Mouse (Mus musculus): Measurements from ENCODE around the gene 4930578C19Rik. TPM values are rescaled to one million over a fixed set of nuclear protein-coding genes. Genes with fewer than 3 reads are reported as not detected.

Gene 4930578C19Rik
- polyA plus RNA-seq (2015; fragmentation: Nextera tagmentation; extraction: Ambion mirVana) = not detected in 2 replicates

GRCm38 (mm10) chrX:18461198-18461601, at the start of gene 4930578C19Rik:
Gene 4930578C19Rik (minus strand): TSS chrX:18461397.
- Histone ChIP-seq H3K36me3 (replicated peaks; ENCODE audit: insufficient read depth, low read length) (no peaks in the 10 kb centered on the region), H3K27ac (ENCODE audit: low read depth) (no peak within 1 kb of the TSS), H3K4me1 (ENCODE audit: insufficient read depth) (no peaks in the 10 kb centered on the region), H3K9ac (replicated peaks) (no peak within 1 kb of the TSS), H3K27me3 (ENCODE audit: insufficient read depth, low read length) (no peaks in the 10 kb centered on the region), H3K4me2 (ENCODE audit: low read depth, low read length) (no peak within 1 kb of the TSS), H3K9me3 (ENCODE audit: low read length) (no peaks in the 10 kb centered on the region), H3K4me3 (ENCODE audit: low read depth, low read length) (no peak within 1 kb of the TSS)
- TF ChIP-seq EP300 (IDR thresholded peaks at IDR 0.05; ENCODE audit: low read depth) = no peak
- no peak for DNase-seq
- WGBS (ENCODE audit: insufficient replicate concordance) = 55% methylated on average over 8 of the region's 8 CpGs
- ATAC-seq = no peak

GRCm38 (mm10) chrX:18467690-18468089, 6.5 kb upstream of the 4930578C19Rik start:
- H3K36me3 ChIP-seq (replicated peaks; ENCODE audit: insufficient read depth, low read length) = no peaks in the 10 kb centered on the region
- no peak overlapping the region for H3K4me3 ChIP-seq (ENCODE audit: low read depth, low read length)
- no peak overlapping the region for H3K27ac ChIP-seq (ENCODE audit: low read depth)
- ATAC-seq (no peak), DNase-seq (no peak)
- H3K9ac ChIP-seq (replicated peaks) = no peak overlapping the region
- H3K9me3 ChIP-seq (ENCODE audit: low read length) = no peaks in the 10 kb centered on the region
- no peak for TF ChIP-seq EP300 (IDR thresholded peaks at IDR 0.05; ENCODE audit: low read depth)
- no peak for TF ChIP-seq CTCF (IDR thresholded peaks at IDR 0.05; ENCODE audit: low read depth)
- WGBS (ENCODE audit: insufficient replicate concordance) = 28% methylated on average over 1 of the region's 1 CpGs
- no peaks in the 10 kb centered on the region for H3K27me3 ChIP-seq (ENCODE audit: insufficient read depth, low read length)
- H3K4me1 ChIP-seq (ENCODE audit: insufficient read depth) = no peaks in the 10 kb centered on the region
- H3K4me2 ChIP-seq (ENCODE audit: low read depth, low read length) = no peak overlapping the region

DNA sequence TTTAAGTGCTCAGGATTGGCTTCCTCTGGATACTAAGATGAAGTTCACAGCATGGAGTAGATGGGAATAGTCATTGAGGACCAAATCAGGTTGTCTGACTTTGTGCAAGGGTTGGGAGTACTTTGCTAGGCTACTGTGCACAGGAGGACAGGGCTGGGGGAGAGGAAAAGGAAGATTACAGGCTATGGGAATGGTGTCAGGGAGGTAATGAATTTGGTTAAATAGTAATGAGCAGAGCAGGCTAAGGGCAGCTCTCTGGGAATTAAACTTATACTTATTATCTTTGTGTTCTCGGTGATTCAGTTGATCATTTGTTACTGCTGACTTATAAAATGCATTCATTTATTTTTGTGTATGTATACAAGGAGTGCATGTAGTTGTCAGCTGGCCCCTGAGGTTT, 1.7 kb upstream of the 4930578C19Rik start:
- no peak for ATAC-seq
- Histone ChIP-seq H3K4me3 (ENCODE audit: low read depth, low read length) (no peak overlapping the region), H3K27ac (ENCODE audit: low read depth) (no peak overlapping the region), H3K4me1 (ENCODE audit: insufficient read depth) (no peaks in the 10 kb centered on the region), H3K9ac (replicated peaks) (no peak overlapping the region), H3K4me2 (ENCODE audit: low read depth, low read length) (no peak overlapping the region), H3K9me3 (ENCODE audit: low read length) (no peaks in the 10 kb centered on the region), H3K36me3 (replicated peaks; ENCODE audit: insufficient read depth, low read length) (no peaks in the 10 kb centered on the region), H3K27me3 (ENCODE audit: insufficient read depth, low read length) (no peaks in the 10 kb centered on the region)
- TF ChIP-seq CTCF (IDR thresholded peaks at IDR 0.05; ENCODE audit: low read depth) (no peak), EP300 (IDR thresholded peaks at IDR 0.05; ENCODE audit: low read depth) (no peak)
- no peak for DNase-seq
- WGBS (ENCODE audit: insufficient replicate concordance) = 50% methylated on average over 1 of the region's 1 CpGs

- H3K9me3 ChIP-seq (ENCODE audit: low read length) = no peaks in the 10 kb centered on the region
- H3K4me3 ChIP-seq (ENCODE audit: low read depth, low read length) = no peak overlapping the region
- no peaks in the 10 kb centered on the region for H3K36me3 ChIP-seq (replicated peaks; ENCODE audit: insufficient read depth, low read length)
- H3K4me1 ChIP-seq (ENCODE audit: insufficient read depth) = no peaks in the 10 kb centered on the region
- no peak overlapping the region for H3K9ac ChIP-seq (replicated peaks)
- DNase-seq (no peak), ATAC-seq (no peak)
- WGBS (ENCODE audit: insufficient replicate concordance) = 46% methylated on average over 1 of the region's 1 CpGs
- H3K4me2 ChIP-seq (ENCODE audit: low read depth, low read length) = no peak overlapping the region
- H3K27ac ChIP-seq (ENCODE audit: low read depth) = no peak overlapping the region
- TF ChIP-seq EP300 (IDR thresholded peaks at IDR 0.05; ENCODE audit: low read depth) (no peak), CTCF (IDR thresholded peaks at IDR 0.05; ENCODE audit: low read depth) (no peak)
- H3K27me3 ChIP-seq (ENCODE audit: insufficient read depth, low read length) = no peaks in the 10 kb centered on the region
These were observed 9.6 kb downstream of the 4930578C19Rik start for GRCm38 (mm10) chrX:18451559-18451958.

DNA sequence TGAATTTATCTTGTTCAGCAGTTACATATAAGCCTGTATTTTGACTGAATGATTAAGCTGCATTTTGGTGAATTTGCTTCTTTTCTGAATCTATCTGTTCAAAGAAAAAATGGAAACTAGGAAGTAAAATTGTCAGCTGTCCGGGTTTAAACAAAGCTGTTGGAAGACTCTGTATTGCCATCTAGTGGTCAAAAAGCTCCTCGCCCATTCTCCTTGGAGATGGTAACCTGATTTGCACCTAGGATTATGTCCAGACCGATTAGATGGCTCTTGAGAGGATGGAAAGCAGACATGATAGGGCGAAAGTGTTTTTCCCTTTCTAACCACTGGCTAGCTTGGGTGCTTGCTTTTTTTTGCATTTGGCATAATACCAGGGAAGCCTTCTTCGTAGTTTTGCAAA, 19.1 kb downstream of the 4930578C19Rik start:
- Histone ChIP-seq H3K4me3 (ENCODE audit: low read depth, low read length) (no peak overlapping the region), H3K36me3 (replicated peaks; ENCODE audit: insufficient read depth, low read length) (no peaks in the 10 kb centered on the region), H3K9me3 (ENCODE audit: low read length) (no peaks in the 10 kb centered on the region), H3K27me3 (ENCODE audit: insufficient read depth, low read length) (no peaks in the 10 kb centered on the region), H3K4me2 (ENCODE audit: low read depth, low read length) (no peak overlapping the region), H3K4me1 (ENCODE audit: insufficient read depth) (no peaks in the 10 kb centered on the region), H3K27ac (ENCODE audit: low read depth) (no peak overlapping the region), H3K9ac (replicated peaks) (no peak overlapping the region)
- ATAC-seq (no peak), DNase-seq (peak; percentile 25)
- no peak for TF ChIP-seq EP300 (IDR thresholded peaks at IDR 0.05; ENCODE audit: low read depth)
- TF ChIP-seq CTCF (IDR thresholded peaks at IDR 0.05; ENCODE audit: low read depth) = peak; percentile 74
- 34% methylated on average over 5 of the region's 5 CpGs for WGBS (ENCODE audit: insufficient replicate concordance)

DNA sequence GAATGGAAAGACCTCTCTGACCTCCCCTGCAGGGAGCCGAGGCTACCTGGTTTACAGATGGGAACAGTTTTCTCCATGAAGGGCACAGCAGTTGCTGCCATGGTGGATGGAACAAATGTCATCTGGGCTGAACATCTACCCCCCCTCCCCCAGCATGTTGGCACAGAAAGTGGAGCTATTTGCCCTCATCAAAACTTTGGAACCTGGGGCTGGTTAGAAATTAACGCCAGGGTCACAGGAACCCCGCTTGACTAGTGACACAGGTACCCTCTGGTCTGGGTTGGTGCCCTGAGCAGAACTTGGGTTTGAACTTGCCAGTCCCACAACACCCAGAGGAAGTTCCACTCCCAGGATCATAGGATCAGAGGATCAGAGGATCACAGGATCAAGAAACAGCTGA, 35.7 kb downstream of the 4930578C19Rik start:
- ATAC-seq (no peak), DNase-seq (no peak)
- Histone ChIP-seq H3K27ac (ENCODE audit: low read depth) (no peak overlapping the region), H3K4me3 (ENCODE audit: low read depth, low read length) (no peak overlapping the region), H3K36me3 (replicated peaks; ENCODE audit: insufficient read depth, low read length) (no peaks in the 10 kb centered on the region), H3K9ac (replicated peaks) (no peak overlapping the region), H3K4me2 (ENCODE audit: low read depth, low read length) (no peak overlapping the region), H3K27me3 (ENCODE audit: insufficient read depth, low read length) (no peaks in the 10 kb centered on the region), H3K9me3 (ENCODE audit: low read length) (no peaks in the 10 kb centered on the region), H3K4me1 (ENCODE audit: insufficient read depth) (no peaks in the 10 kb centered on the region)
- WGBS (ENCODE audit: insufficient replicate concordance) = 69% methylated on average over 3 of the region's 3 CpGs
- TF ChIP-seq CTCF (IDR thresholded peaks at IDR 0.05; ENCODE audit: low read depth) (no peak), EP300 (IDR thresholded peaks at IDR 0.05; ENCODE audit: low read depth) (no peak)

DNA sequence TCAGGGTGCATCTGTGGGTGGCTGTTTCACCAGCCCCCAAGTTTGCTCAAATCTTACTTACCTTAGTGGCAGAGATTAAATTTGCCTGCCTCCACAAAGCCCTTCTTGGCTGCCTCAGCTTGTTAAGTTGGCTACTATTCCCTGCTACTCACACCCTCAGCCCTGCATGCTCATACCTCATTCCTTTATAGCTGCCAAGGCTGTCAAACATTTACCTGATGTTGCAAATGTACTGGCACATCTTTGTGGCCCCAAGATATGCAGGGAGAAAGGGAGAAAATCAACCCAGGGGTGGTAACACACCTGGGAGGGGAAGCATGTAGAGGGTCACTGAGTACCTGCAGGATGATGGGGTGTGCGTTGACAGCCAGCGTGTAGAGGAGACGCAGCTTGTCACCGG, 38.0 kb downstream of the 4930578C19Rik start:
- ATAC-seq = no peak

More for the DNA sequence above, 38.0 kb downstream of the 4930578C19Rik start:
- H3K36me3 ChIP-seq (replicated peaks; ENCODE audit: insufficient read depth, low read length) = no peaks in the 10 kb centered on the region
- TF ChIP-seq CTCF (IDR thresholded peaks at IDR 0.05; ENCODE audit: low read depth) = no peak
- TF ChIP-seq EP300 (IDR thresholded peaks at IDR 0.05; ENCODE audit: low read depth) = no peak
- no peak overlapping the region for H3K4me2 ChIP-seq (ENCODE audit: low read depth, low read length)
- no peaks in the 10 kb centered on the region for H3K27me3 ChIP-seq (ENCODE audit: insufficient read depth, low read length)
- no peak overlapping the region for H3K9ac ChIP-seq (replicated peaks)
- no peak for DNase-seq
- WGBS (ENCODE audit: insufficient replicate concordance) = 82% methylated on average over 4 of the region's 4 CpGs
- no peak overlapping the region for H3K27ac ChIP-seq (ENCODE audit: low read depth)
- H3K9me3 ChIP-seq (ENCODE audit: low read length) = no peaks in the 10 kb centered on the region
- no peak overlapping the region for H3K4me3 ChIP-seq (ENCODE audit: low read depth, low read length)
- H3K4me1 ChIP-seq (ENCODE audit: insufficient read depth) = no peaks in the 10 kb centered on the region
